Mouse (Mus musculus) lung, adult 2 months (tissue): ENCODE measurements around the gene Col24a1. TPM values are rescaled to one million over a fixed set of nuclear protein-coding genes. Genes with fewer than 3 reads are reported as not detected.
A peak's percentile ranks its signal among the peaks of the same experiment; 100 is the strongest.

ENCODE experiments used
- DNase-seq: peaks from one replicate; pipeline ENCODE4 v3.0.0; 2022
- H3K4me1 ChIP-seq: fragments of 200-500 bp; 2 replicates; pipeline ENCODE4 v1.6.1; 2011; ENCODE audit warnings: low read length; ENCODE audit not compliant: control insufficient read depth, insufficient read depth
- H3K4me3 ChIP-seq: fragments of 200-500 bp; replicated peaks from 2 replicates; pipeline ENCODE3; 2011; ENCODE audit warnings: low read depth, mild to moderate bottlenecking, control low read depth, low read length; ENCODE audit errors: extremely low read depth
- CTCF ChIP-seq: fragments of 200-500 bp; IDR thresholded peaks from 2 replicates; pipeline ENCODE4 v1.5.1; 2011; ENCODE audit warnings: mild to moderate bottlenecking, low read length, control low read depth; ENCODE audit not compliant: insufficient read depth
- POLR2A ChIP-seq: fragments of 200-500 bp; IDR thresholded peaks from 2 replicates; pipeline ENCODE4 v1.6.1; 2011; ENCODE audit warnings: low read depth, mild to moderate bottlenecking, control low read depth, low read length, borderline replicate concordance; ENCODE audit errors: extremely low read depth
- WGBS: fragments of 180-500 bp; shearing (Covaris S2); methylation state at CpG from one replicate; pipeline ENCODE4 v1.1.7; 2018; 5-methylcytosine and 5-hydroxymethylcytosine counted together
- polyA plus RNA-seq: library from polyadenylated mRNA; depleted of rRNA; stranded (reverse); fragments of >200 nt; gene quantifications from 2 replicates; pipeline ENCODE4 v1.2.3, GENCODE M21; 2012

Col24a1 gene
- polyA plus RNA-seq, 1 experiment, result 0.11 TPM

DNA sequence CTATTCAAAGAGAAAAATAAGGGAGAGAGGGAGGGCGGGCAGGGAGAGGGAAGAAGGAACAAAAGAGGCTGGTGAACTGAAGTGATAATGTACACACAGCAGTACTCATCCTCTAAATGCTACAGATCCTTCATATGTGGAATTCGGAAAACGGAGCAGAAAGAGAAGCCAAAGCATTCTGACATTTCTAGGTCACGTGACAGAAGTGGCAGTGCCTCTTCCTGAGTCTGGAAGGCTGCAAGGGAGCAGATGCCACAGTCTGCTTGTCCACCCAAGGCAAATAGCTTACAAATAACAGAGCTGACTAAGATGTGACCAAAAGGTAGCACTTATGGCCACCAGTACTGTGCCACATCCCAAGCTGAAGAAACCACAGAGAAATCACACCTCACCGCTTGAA lies 164.8 kb downstream of the Col24a1 start:
- Histone ChIP-seq H3K4me1 (no peaks in the 10 kb centered on the region), H3K4me3 (no peak overlapping the region)
- 65% methylated on average over 5 of the region's 5 CpGs for WGBS
- TF ChIP-seq POLR2A, result no peak
- TF ChIP-seq CTCF, result no peak
- DNase-seq, result no peak

DNA sequence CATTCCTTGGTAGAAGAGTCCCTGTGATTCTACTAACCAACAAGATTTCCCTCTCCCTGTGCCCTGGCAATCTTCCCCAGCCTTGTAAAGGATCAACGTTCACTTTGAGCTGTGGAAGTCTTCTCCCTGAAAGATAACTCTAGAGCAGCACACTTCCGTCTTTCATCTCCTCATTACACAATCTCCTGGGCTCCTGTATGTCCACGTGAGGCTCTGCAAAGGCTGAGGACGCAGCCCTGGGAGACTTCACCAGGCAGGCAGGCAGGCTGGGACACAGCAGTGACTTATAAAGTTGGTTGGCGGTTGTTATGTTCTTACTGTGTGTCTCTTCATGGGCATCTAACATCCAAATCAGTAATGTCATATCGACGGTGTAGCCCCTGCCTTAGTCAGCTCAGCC lies 170.1 kb downstream of the Col24a1 start:
- no peaks in the 10 kb centered on the region for H3K4me1 ChIP-seq
- WGBS, result 55% methylated on average over 7 of the region's 7 CpGs
- no peak overlapping the region for H3K4me3 ChIP-seq
- no peak for DNase-seq
- TF ChIP-seq CTCF (no peak), POLR2A (no peak)

DNA sequence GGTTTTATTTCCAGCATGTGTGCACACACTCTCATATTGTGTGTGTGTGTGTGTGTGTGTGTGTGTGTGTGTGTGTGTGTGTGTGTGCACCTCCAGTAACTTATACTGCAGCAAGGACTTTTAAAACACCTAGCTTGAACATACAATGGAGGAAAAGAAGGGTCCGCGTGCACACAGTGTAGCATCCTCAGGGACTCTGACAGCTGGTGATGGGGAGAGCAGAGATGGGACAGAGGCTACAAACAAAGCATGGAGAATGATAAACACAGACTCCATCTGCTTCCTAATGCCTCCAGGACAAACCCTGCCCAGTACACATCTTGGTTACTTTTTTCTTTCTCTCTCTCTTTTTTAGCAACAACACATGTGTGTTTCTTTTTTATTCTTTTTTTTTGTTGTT lies 171.5 kb downstream of the Col24a1 start:
- Histone ChIP-seq H3K4me3 (no peak overlapping the region), H3K4me1 (no peaks in the 10 kb centered on the region)
- DNase-seq, result no peak
- no peak for TF ChIP-seq CTCF
- TF ChIP-seq POLR2A, result no peak
- 55% methylated on average over 2 of the region's 2 CpGs for WGBS

DNA sequence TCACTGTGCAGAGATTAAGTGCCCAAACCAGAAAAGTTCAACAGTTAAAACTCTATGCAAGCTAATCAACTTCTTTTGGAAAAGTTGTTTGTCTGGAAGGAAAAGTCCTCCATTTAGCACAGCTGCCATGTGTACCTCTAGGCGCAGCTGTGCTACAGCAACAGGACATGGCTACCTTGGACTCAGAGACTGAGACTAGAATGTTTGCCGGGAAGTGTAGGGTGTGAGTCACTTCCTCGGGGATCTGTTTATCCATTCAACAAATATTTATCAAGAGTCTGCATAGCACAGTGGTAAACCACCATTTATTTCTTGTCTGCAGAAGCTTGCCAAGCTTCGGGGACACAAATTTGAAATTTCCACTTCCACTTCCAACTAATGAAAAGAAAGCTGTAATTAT lies 178.8 kb downstream of the Col24a1 start:
- no peak for DNase-seq
- WGBS, result 19% methylated on average over 4 of the region's 4 CpGs
- H3K4me1 ChIP-seq, result no peaks in the 10 kb centered on the region
- no peak overlapping the region for H3K4me3 ChIP-seq
- no peak for TF ChIP-seq POLR2A
- TF ChIP-seq CTCF, result no peak

DNA sequence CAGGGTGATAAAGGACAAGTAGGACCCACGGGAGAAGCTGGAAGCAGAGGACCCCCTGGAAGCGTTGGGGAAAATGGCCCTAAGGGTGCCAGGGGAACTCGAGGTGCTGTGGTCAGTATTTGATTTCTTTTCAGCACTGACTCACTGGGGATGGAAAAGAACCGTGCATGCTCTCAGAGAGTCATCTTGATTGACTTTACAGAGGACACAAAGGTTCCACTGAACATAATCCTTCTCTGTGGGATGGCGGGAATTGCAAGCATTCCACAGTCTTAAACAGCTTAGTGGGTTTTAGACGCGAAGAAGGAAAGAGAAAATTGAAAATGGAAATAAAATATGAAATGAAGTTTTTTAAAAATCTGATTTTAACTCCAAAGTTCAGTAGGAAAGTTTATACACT lies 181.9 kb downstream of the Col24a1 start:
- no peaks in the 10 kb centered on the region for H3K4me1 ChIP-seq
- no peak overlapping the region for H3K4me3 ChIP-seq
- 66% methylated on average over 7 of the region's 7 CpGs for WGBS
- no peak for DNase-seq
- TF ChIP-seq CTCF (no peak), POLR2A (no peak)

DNA sequence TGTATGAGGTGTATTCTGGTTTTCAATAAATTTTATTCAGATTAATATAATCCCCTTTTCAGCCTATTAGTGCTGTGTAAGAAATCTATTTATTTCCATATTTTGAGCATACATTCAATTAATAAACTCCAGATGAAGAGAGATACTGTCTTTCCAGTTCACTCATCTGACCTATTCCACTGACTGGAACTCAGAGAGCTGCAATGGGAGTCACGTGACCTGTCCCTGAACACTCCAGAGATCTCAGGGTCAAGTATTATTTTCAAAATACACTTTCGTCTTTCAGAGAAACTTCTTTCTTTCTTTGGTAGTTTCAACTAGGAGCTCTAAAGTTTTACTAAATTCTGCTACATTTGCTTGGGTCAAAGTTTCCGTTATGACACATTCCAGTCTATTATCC lies 184.4 kb downstream of the Col24a1 start:
- DNase-seq, result no peak
- peak overlapping the region; percentile 41 for H3K4me3 ChIP-seq
- TF ChIP-seq POLR2A (no peak), CTCF (no peak)
- no peaks in the 10 kb centered on the region for H3K4me1 ChIP-seq
- 61% methylated on average over 3 of the region's 3 CpGs for WGBS

DNA sequence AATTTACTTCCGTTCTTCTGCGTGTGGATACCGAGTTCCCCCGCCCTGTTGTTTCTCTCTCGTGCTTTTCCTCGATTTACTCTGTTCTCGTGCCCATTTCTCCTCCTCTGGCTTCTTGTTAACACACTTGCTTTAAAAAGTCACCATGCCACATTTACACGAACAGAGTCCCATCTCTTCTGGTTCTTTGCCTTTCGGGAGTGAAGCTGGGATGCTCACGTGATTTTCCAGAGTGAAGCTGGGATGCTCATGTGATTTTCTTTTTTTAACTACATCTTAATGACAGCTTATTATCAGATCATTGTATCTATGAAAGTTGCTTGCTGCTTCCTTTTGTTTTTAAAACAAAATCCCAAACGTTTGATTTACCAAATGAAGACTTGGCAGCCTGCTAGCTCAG lies 184.8 kb downstream of the Col24a1 start:
- DNase-seq, result no peak
- Histone ChIP-seq H3K4me1 (no peaks in the 10 kb centered on the region), H3K4me3 (peak overlapping the region; percentile 41)
- no peak for TF ChIP-seq POLR2A
- WGBS, result 42% methylated on average over 11 of the region's 11 CpGs

DNA sequence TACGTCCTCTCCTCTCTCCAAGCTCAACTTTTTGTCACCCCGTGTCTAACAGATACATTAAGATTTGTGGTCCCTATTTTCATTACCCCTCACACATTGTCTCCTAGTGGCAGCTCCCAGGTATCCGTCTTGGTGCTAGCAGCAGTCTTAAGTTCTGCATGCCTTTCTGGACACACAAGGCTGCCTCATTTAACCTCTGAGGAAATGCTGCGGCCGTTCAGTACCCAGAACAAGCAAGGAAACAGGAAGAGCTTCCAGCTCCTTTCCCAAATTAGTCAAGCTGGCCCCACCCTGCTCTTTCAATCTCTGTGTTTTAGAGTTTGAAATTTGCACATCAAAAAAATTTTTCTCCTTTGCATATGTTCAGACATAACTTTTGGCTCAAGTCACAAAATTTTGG lies 186.2 kb downstream of the Col24a1 start:
- DNase-seq, result peak; percentile 4
- H3K4me3 ChIP-seq, result no peak overlapping the region
- no peak for TF ChIP-seq POLR2A
- no peak for TF ChIP-seq CTCF
- 26% methylated on average over 5 of the region's 5 CpGs for WGBS
- no peaks in the 10 kb centered on the region for H3K4me1 ChIP-seq

DNA sequence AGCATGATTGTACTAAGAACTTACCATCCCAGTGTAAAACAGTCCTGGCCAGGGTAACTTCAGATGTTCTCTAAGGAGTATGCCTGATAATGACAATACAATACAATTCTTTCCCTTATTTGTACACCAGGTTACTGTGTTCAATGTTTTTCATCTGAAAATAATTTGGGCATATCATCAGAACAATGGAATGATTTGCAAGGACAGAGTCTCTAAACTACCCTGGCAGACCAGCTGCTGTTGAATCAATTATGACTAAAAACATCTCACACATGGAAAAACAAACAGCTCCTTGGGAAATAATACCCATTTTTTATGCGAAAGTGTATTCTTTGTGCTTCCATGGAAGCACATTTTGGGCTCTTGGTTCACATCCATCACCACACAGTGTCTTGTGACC lies 198.0 kb downstream of the Col24a1 start:
- DNase-seq, result no peak
- TF ChIP-seq POLR2A, result no peak
- TF ChIP-seq CTCF, result no peak
- Histone ChIP-seq H3K4me1 (no peaks in the 10 kb centered on the region), H3K4me3 (no peak overlapping the region)
- WGBS, result 67% methylated on average over 1 of the region's 1 CpGs

DNA sequence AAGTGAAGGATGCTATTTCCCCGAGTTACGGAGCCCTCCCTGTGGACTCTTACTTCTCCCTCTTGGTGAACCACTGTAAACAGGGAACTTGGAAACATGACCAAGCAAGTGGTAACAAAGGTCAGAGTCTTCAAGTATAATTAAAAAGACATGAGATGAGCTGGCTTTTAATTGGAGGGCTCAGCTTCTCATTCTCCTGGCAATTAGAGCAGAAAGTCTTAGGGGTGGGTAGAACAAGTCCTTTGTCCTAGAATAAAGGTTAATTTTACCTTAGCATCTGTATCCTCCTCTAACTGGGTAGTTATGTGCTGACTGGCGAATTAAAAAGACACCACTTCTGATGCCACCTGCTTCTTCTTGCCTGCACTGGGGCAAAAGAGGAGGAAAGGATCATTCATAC lies 199.1 kb downstream of the Col24a1 start:
- 71% methylated on average over 3 of the region's 3 CpGs for WGBS
- no peak for TF ChIP-seq POLR2A
- no peak for TF ChIP-seq CTCF
- no peak for DNase-seq
- no peaks in the 10 kb centered on the region for H3K4me1 ChIP-seq
- H3K4me3 ChIP-seq, result no peak overlapping the region

DNA sequence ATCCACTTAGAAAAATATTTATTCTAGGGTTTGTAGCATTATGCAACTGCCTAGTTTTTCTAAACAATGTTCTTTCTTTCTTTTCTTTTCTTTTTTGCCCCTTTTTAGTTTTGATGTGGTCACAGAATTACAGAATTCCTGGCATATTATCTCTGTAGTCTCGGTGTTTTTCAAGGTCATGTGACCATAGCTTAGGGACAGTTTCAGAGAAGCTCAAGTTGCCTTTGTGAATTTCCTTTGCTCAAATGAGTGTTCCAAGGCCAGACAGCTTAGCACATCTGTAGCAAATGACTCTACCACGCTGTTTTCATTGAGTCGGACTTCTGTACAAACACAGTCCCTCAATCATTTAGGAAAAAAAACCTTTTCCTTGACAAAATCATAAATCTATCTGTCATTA lies 205.9 kb downstream of the Col24a1 start:
- TF ChIP-seq POLR2A, result no peak
- no peak for TF ChIP-seq CTCF
- H3K4me1 ChIP-seq, result 0 out of 2 replicates have a peak, but pooled peaks cover 2% of the 10 kb centered on the region
- no peak for DNase-seq
- H3K4me3 ChIP-seq, result no peak overlapping the region
- 52% methylated on average over 3 of the region's 3 CpGs for WGBS

DNA sequence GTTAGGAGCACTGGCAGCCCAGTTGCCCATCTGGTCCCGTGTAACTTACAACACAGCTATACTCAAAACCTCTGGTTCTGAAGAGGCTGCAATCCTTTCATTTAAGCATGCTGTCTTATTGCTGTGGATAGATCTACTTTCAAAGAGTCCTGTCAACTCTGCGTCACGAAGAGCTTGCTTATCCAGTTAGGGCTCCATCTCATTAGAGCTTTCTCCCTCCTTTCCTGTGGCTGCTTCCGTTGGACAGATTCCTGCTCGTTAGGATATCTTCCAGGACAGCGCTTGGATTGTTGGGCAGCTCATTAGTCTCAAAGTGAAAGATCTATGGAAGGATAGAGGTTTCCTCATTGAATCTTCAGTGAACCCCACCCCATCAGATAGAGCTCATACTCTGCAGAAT lies 206.6 kb downstream of the Col24a1 start:
- WGBS, result 69% methylated on average over 6 of the region's 6 CpGs
- Histone ChIP-seq H3K4me3 (no peak overlapping the region), H3K4me1 (0 out of 2 replicates have a peak, but pooled peaks cover 2% of the 10 kb centered on the region)
- TF ChIP-seq POLR2A (no peak), CTCF (no peak)
- DNase-seq, result no peak
